Mouse (Mus musculus) brain, adult 2 months (tissue): ENCODE measurements around the gene Ube2r2.
A peak's percentile ranks its signal among the peaks of the same experiment; 100 is the strongest.

ENCODE experiments used
- DNase-seq: peaks from one replicate; pipeline ENCODE4 v3.0.0; 2011; ENCODE audit warnings: low read depth, low spot score

Ube2r2 gene

DNA sequence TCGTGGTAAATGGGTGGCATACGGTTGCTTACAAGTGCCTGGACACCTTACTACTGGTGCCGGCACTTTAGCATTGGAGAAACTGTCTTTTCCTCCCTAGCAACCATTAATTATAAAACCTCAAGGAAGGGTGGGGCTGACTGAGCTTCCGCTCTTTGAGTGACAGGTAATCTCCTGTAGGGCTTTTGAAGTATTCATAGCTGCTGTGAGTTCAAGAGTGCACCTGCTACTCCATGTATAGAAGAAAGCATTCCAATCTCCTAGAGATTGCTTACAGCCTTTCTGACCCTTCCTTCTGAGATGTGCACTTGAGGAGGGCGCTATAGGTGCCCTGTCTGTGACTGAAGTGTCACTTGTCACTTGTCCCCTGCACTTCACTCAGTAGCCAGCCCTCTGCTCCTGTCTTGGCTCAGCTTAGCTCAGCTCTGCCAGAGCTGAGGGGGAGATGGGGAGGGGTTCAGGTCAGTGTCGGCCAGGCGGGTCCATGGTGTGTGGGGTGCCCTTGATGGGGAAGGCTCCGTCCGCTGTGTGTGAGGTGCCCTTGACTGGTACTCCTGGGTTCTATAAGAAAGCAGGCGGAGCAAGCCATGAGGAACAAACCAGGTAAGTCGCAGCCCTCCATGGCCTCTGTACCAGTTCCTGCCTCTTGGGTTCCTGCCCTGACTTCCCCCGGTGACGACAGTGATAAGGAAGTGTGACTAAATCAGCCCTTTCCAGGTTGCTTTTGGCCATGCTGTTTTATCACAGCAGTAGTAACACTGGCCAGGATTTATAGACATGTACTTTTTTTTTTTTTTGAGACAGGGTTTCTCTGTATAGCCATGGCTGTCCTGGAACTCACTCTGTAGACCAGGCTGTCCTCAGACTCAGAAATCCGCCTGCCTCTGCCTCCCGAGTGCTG lies 44.5 kb downstream of the Ube2r2 start:
- DNase-seq, result no peak

DNA sequence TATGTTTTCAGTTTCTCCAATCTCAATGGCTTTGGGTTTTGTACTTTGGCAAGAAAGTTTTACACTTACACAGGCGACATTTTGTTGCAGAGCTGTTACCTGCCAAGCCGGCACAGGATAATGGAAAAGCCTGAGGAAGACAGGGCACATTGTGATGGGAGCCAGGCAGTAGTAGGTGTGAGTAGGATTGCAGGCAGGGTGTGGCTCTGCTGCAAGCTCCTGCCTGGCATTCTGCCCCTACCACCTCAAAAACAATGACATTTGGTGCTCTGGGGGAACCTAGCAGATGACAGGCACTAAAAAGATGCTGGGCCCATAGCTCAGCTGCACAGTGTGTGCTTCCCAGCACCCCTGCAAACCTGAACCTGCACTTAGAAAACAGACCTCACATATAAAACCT lies 54.3 kb downstream of the Ube2r2 start:
- peak; percentile 78 for DNase-seq

DNA sequence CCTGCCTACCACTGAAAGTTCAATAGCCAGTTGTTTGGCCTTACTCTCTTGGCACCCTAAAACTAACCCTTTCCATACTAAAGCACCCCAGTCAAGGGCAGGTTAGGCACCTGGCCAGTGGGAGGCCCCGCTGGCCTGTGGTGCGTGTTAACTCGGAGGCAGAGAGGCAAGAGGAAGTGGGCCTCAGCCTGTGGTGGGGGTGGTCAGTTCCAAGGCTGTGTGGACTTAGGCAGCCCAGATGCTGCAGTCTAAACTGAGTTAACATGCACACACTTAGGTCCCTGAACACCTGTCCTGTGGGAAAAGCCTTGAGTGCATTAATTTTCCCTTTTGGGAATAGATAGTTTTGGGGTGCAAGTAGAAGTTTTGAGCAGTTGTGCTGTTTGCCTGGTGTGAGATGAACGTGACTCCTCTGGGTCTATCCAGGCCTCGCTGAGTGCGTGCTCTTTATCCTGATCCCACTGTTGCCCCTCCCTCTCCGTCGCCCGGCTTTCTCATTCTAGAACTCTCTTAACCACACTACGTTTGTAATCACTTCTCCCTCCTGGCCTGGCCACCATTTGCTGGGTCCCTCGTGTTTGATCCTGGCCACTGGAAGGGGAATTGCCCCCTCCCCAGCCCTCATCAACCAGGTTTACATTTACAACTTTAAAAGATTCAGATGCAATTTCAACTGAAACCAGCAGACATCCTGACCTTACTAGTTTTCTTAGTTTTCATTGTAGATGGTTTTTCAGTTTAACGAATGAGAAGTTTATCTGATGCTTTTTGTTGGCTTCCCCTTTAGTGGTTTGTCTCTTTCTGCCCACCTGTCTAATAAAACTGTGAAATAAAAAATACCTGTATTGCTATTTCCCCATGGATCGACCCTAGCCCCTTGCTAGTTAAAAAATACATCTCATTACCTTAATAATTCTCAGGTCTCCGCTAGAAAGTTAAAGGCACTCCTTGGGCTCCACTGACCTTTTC lies 57.3 kb downstream of the Ube2r2 start:
- no peak for DNase-seq

DNA sequence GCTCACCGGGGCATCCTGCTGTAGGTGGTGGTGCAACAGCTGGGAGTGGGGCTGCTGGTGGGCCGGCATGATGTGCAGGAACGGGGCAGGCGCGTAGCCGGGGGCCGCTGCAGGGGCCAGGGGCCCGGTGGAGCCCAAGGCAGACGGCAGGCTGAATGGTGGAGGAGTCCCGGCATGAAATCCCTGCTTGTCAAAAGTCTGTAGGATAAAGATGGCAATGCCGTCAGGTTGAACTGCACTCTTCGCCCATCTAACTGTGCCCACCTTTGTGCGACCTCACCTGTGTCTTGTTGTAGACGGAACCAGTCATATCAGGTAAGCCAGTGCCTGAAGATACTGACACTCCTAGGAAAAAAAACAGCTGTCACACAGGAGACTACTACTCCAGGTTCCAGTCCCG lies 59.8 kb downstream of the Ube2r2 start:
- DNase-seq, result no peak

DNA sequence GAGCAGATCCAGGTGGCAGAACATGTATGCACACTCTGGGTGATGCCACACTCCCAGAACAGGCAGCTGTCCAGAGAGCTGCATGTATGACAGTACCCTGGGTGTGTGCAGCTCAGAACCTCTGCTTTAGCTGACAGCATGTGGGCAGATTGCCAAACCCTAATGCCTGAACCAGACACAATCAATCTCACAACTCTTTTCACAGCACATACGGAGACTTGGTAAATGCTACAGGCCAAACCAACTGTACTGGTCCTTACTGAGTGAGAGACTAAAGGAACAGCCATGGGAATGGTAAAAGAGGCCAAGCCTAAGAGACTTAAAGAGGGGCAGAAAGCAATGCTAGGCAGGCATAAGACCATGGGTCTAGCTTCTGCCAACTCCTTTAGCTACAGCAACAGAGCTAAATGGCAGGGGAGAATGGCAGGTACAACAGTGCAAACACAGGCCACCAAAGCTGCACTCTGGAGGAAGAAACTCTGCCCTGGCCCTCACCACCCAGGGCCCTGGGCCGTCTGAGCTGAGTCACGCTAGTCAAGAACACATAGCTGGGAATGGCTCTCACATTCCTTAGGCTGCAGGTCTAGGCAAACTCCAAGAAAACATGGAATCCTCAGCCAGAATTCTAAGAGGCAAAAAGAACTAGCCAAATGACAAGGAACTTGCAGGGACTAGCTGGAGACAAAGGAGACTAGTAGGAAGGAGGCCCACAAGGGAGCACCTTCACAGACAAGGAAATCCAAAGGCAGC lies 61.5 kb downstream of the Ube2r2 start:
- peak; percentile 37 for DNase-seq

DNA sequence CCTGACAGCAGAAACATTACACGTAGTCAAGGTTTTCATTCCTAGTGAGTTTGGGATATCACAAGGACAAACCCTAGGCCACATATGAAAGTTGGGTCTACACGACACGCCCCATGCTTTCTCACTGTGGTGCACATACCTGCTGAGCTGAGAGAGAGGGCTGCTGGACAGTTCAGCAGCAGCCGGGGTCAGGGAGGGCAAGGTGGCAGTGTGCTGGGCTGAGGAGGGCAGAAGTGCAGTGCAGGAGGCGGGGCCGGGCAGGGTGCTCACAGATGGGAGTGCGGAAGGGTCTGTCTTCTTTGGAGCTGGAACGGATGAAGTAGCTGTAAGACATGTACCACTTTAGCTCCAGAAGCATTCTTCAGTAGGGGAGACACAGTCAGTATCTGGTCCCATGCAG lies 66.6 kb downstream of the Ube2r2 start:
- no peak for DNase-seq

DNA sequence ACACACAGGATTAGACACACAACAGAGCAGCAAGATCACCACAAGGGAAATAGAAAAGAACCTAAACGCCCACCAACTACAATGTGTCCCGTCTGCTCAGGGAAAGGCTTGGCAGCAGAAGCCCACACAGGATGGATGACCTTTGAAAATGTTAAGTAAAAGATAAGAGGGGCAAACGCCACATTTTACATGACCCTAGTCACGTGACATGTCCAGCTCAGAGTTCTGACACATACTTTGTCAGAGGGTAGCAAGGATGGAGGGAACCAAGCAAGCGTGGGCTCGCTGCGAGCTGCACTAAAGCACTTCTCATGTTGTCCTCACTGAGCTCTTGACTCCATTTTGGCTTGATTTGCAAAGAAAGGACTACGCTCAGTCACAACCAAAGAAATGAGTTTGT lies 70.2 kb downstream of the Ube2r2 start:
- DNase-seq, result no peak

DNA sequence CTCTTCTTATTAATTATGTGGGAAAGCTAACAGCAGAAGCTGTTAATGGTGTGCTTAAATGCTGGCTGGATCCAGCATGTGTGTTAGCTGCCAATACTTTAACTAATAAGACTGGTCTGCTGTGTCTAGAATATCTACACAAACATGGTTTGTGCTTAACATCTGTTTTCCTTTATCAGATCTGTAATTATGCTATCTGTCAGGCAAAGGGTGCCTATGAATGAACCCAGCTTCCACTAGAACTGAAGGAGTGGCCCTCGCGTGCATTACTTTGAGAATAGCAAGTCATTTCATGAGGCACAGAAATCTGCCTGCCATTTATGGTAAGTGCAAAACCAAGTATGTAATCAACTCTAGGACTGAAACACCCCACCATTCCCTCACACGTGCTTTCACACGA lies 72.5 kb downstream of the Ube2r2 start:
- DNase-seq, result no peak

DNA sequence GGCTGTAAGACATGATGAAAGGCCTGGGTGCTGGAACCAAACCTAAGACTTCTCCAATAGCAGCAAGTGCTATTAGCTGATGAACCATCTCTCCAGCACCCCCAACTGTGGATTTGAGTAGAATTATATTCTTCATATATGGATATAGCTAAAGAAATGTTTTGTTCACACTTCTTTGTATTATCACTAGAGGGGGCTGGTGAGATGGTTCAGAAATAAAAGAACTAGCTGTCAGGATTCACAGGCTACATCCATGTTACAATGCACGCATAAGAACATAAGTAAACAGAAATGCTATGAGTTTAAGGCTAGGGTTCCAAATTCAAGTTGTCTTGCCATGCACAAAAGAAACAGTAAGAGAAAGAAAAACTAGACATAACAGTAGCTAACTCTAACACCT lies 89.9 kb downstream of the Ube2r2 start:
- DNase-seq, result peak; percentile 20

DNA sequence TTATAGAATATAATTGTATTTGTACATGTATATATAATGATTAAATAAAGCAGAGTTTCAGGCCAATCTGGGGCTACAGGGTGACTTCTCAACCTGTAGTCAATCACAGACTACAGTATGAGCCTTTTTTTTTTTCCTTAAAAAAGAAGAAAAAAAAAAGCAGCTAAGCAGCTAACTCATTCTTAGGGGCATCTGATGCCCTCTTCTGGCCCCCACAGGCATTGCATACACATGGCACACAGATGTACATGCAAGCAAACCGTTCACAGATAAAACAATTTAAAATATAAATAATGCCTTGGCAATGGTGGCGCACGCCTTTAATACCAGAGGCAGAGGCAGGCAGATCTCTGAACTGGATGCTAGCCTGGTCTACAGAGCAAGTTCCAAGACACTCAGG lies 90.8 kb downstream of the Ube2r2 start:
- DNase-seq, result peak; percentile 78

DNA sequence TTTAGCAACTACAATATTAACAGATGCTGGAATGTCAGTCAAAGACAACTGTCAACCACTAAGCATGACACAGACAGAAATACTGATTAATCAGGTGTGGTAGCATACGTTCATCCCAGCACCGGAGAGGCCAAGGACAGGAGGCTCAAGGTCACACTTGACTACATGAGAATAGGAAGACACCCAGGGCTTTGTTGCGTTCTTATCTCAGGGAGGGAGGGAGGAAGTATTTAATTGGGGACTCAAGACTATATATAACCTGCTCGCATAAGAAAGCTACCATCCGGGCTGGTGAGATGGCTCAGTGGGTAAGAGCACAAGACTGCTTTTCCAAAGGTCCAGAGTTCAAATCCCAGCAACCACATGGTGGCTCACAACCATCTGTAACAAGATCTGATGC lies 100.1 kb downstream of the Ube2r2 start:
- DNase-seq, result no peak

DNA sequence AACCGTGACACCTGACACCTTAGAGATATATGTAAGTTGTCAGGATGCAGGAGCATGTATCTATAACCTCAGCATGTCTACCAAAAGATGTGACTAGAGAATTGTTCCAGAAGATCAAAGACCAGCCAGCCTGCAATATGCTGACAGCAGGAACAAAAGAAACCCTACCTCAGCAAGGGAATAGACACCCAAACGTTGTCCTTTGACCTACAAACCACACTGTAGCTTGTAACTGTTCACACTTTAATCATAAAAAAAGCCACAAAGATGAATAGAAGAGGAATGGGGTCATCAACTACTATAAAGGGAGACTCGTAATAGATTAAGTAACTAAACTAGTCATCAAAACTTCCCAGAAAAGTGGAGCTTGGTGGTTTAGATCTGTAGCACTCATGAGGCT lies 105.4 kb downstream of the Ube2r2 start:
- no peak for DNase-seq
